Mouse (Mus musculus): ENCODE data around the gene Tmeff1.

- TF ChIP-seq POLR2A (IDR thresholded peaks at IDR 0.05; ENCODE audit: borderline replicate concordance, extremely low read depth, insufficient read depth, insufficient read length, poor library complexity, severe bottlenecking) (no peak), CTCF (IDR thresholded peaks at IDR 0.05; ENCODE audit: borderline replicate concordance, extremely low read depth, insufficient read depth, insufficient read length) (no peak)
These were observed 37.3 kb downstream of the Tmeff1 start for GRCm38 (mm10) chr4:48622246-48622645.

All from brain, embryonic 14.5 days (tissue).